Mouse (Mus musculus): ENCODE data around the gene Rassf5. TPM values are rescaled to one million over a fixed set of nuclear protein-coding genes. Genes with fewer than 3 reads are reported as not detected.

Rassf5 gene
- 0.96 and 1.4 TPM in 2 replicates for polyA plus RNA-seq (2012; rRNA removed)

DNA sequence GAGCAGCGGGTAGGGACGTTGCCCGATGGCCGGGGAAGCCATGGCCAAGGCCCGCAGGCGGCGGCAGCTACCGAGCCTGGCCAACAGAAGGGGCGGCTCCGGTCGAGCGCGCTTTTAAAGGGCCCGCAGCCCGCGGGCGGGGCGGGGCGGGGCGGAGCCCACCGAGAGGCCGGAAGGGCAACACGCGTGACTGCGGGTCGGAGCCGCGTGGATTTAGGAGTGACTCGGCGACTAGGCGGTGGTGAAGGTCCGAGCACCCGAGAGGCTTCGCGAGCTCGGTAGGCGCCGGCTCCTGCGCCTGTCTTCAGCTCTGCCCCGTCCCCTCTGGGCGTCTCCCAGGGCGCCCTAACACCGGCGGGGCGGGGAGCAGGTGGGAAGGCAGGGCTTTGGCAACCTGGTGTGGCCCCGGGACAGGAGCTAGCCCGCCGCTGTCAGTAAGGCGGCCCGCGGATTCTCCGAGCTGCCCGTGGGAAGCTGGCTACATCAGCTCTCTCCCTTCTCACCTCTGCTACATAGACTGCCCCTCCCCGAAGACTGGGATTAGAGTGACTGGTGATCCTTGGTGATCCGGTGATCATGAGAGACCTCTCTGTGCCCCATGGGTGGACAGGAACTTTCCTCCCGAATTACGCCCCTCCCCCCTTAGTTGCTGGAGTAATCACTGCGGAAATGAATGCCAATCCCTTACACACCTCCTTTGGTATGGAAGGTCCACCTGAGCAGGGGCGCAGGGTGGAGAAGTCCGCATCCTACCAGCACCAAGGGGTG is at the start of gene Rassf5:
Gene Rassf5, minus strand, starts transcription at position 170 of the 768 bp plus-strand sequence.

DNA sequence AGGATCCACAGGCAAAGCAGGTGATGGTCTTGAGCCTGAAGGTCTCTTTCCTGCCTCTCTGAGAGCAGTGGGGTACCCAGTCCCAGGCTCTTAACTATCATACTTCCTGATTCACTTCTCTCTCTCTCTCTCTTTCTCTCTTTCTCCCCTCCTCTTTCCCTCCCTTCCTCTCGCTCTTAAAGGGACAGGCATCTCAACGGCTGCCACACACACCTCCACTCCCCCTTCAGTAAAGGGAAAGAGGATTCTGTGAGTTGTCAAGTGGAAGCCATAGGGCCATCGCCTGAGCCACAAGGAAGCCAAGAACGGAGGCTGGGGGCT is 34.4 kb upstream of the Rassf5 start, which contains the start of gene Ikbke:
Gene Ikbke, minus strand, starts transcription at position 151 of the 321 bp plus-strand sequence.

DNA sequence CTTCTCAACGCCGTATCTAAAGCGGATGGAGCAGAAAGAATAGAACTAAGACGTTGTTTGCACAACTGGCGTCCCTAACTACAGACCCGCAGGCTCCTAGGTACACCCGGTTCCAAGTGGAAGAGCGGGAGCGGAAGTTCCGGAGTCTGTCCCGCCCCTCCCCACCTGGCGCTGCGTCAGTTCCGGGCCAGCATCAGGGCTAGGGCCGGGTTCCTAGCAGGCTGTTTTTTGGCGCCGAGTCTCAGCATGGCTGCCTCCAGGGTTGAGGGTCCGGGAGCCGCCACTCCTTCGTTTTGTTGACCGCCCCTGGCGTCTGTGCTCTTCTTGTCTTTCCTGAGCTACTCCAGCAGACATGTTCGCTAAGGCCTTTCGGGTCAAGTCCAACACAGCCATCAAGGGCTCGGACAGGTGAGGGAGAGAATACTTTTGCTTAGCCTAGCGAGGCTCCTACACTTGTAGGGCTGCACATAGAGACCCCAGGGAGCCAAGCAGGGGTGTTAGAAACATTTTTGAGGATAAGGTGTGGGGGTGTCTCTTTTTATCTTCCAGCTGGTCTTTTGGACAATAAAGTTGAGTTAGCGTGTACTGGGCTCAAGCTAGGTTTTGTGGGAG is 91.9 kb downstream of the Rassf5 start, which contains the start of gene Eif2d:
Gene Eif2d, plus strand, starts transcription at position 164 of the 612 bp plus-strand sequence.

DNA sequence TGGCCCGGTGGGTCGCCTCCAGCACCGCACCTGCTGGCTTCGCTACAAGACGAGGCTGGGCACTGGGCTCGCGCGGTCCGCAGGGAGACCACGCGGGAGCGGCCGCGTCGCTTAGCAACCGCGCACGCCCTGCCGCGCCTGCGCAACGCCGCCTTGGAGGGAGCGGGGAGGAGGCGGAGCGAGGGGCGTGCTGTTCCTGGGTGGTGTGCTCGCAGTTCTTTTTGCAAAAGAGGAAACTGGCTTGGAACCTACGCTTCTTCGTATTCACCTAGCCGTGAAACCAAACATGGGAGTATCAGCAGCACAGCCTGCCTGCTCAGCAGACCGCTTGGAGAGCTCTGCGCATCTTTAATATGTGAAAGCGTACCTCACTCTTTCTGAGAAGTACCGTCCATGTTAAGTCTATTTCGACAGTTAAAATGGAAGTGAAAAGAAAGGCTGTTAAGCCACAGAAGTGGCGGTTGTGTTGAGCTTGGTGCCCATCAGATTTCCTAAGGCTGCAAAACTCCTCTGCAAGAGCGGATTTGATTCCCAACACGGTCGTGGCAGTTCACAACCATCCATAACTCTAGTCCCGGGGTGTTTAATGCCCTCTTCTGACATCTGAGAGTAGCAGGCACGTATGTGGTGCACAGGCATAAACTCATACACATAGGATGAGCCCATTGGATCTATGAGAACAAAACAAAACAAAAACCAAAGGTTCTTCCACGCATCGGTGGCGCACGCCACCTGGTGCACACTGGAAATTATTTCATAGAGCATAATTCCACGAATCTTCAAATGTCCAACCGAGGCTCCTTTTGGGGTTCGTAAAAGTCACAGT is 106.7 kb downstream of the Rassf5 start, which contains the start of gene Dyrk3:
Gene Dyrk3, minus strand, starts transcription at position 150 of the 826 bp plus-strand sequence.

Other genes starting within 250 kb of the Rassf5 start
- not detected in 2 replicates for gene Il10, start 225.4 kb downstream of the Rassf5 start, polyA plus RNA-seq (2012; rRNA removed)
- gene Mapkapk2, start 147.4 kb downstream of the Rassf5 start, polyA plus RNA-seq (2012; rRNA removed) = 67.9 and 70.7 TPM in 2 replicates
- 7.8 and 12.3 TPM in 2 replicates for gene Dyrk3, start 106.9 kb downstream of the Rassf5 start, polyA plus RNA-seq (2012; rRNA removed)
- gene Eif2d, start 92.1 kb downstream of the Rassf5 start, polyA plus RNA-seq (2012; rRNA removed) = 35.6 and 52.4 TPM in 2 replicates
- 1.6 and 3.8 TPM in 2 replicates for gene Ikbke, start 34.3 kb upstream of the Rassf5 start, polyA plus RNA-seq (2012; rRNA removed)